Mouse (Mus musculus) lung, postnatal 25 days (tissue): ENCODE results near the gene Acsl3.

Experiments used
- DNase-seq: peaks from one replicate; pipeline ENCODE4 v3.0.0; 2022; ENCODE audit warnings: low spot score

The Acsl3 gene

GRCm38 (mm10) chr1:78657671-78658440 is at the start of gene Acsl3, which contains the start of gene Utp14b:
Gene Acsl3 (plus strand): TSS chr1:78657825.
Gene Utp14b (plus strand): TSS chr1:78658038.
- peak; percentile 97 for DNase-seq

- no peak for DNase-seq
Measured at GRCm38 (mm10) chr1:78609134-78609907, 48.3 kb upstream of the Acsl3 start.

GRCm38 (mm10) chr1:78611039-78611438 is 46.6 kb upstream of the Acsl3 start:
- DNase-seq, result no peak

DNA sequence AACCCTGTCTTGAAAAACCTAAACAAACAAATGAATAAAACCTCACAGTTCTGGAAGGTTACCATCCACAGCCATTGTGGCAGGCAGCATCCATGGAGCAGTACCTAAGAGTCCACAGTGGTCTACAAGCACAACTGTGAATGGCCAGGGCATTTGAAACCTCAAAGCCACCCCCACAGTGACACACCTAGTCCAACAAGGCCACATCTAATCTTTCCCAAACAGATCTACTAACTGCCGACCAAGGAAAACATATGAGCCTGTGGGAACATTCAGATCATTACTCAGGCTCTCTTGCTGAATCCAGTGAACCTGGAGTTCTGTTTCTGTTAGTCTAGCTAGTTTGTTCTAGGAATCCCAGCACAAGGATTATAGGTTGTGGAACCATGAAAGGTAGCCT is 44.7 kb upstream of the Acsl3 start:
- DNase-seq, result no peak

DNA sequence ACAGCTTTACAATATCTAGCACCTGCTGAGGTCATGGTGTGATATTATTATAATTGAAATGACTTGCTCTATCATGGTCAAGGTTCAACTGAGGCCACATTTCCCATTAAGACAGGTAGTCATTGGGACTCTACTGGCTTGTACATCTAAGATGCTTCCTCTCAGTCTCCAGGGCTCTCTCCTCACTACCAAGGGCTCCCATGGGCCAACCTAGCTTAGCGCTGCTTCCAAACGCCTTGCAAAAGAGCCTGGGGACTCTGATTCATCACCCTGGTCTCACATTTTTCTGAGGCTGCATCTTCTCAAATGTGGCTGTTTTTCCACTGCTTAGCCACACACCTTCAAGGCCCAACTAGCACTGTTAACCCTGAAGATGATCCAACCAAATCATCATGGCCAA is 33.3 kb upstream of the Acsl3 start:
- no peak for DNase-seq

- peak; percentile 42 for DNase-seq
Measured at GRCm38 (mm10) chr1:78634486-78634885, 23.1 kb upstream of the Acsl3 start.

GRCm38 (mm10) chr1:78640871-78641270 is 16.8 kb upstream of the Acsl3 start:
- no peak for DNase-seq

- no peak for DNase-seq
Measured at GRCm38 (mm10) chr1:78641791-78642190, 15.8 kb upstream of the Acsl3 start.

GRCm38 (mm10) chr1:78642197-78642596 is 15.4 kb upstream of the Acsl3 start:
- no peak for DNase-seq

DNA sequence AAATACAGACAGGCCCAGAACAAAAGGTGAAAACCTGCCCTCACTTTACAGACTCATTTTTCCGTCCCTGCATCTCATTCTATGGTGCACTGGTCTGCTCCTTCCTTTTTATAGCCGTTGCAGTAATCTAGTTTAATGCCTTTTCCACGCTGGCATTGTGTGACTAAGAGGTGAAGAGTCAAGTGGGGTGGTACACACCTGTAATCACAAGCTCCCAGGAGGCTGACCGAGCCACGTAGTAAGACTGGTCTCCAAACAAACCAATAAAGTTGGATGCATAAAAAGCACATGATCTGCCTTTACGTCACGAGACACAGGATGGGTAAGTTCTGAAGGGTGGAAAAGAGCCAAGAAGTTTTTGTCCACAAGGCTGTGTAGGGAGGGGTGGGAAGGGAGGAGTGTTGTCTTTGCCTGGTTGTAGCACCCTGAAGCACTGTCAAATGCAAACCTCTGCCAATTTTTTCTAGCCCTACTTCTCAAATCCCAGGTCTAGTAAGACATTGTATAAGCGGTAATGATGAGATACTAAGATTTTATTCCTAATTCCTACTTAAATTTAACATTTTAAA is 10.2 kb upstream of the Acsl3 start:
- peak; percentile 29 for DNase-seq

DNA sequence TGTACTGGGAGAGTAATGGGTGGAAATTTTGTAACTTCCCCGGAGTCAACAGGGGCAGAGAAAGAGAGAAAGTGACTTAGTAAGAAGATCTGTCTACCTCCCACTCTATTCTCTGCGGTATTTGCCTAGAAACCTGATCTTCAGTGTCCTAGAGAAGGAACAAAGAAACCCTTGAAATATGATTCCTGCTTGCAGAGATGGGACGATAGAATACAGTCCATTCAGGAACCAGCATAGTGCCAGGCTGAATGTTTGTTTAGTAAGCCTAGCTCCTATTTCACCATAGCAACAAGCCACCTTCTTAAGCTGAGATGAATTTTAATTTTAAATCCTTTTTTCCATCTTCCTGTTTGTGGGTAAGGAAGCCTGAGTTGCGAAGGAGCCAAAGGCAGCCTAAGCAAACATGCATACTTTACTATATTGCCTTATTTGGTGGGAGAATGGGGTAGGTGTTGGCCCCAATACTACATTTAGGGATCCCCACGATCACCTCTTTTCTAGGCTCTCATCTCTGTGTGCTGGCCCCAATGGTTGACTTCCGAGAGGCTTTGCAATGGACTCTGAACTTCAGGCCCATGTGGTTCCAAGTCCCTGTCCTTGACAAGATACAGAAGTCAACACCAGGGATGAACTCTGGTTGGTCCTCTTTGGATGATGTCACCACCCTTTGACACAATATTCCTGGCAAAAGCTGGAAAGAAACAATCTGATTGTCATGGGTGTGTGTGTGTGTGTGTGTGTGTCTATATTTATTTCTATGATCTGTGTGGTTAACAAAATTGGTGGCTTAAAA is 8.2 kb upstream of the Acsl3 start:
- no peak for DNase-seq

- peak; percentile 65 for DNase-seq
Measured at GRCm38 (mm10) chr1:78656472-78656871, 1.2 kb upstream of the Acsl3 start.

GRCm38 (mm10) chr1:78657021-78657629 is 500 bp upstream of the Acsl3 start:
- no peak for DNase-seq

DNA sequence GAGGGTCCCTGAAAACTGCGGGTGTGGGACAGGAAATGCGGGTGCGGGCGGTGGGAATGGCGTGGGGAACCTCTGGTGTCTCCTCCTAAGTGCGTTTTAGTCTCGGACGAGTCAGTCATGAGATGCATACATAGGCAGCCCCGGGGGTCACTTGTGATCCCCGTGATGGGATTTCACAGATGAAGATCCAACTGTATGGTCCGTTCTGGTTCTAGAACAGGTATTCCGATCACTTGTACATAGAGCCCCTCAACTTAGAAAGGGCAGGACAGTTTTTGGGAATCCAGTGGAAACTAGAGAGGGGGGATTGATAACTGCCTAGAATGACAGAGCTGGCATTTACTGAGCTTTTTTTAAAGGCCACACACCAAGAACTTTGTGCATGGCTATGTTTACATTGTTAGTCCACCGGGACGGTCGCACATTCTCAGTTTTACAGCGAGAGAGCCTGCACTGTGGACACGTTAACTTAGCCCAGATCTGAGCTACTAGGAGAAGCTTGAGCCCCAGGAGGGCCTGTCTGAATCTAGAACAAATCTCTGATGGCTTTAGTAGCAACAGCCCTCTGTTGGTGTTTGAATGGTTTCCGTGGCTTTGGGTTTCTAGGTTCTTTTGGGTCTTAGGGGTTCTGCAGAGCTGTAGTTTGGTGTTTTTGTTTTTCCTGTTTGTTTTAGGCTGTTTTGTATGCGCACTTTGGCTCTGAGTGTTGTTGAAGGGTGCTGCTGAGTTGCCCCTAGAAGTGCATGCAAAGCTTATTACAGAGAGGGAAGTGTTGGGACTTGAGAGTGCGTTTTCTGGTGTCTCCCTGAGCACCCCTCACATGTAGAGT is 1.0 kb downstream of the Acsl3 start:
- DNase-seq, result peak; percentile 5

- no peak for DNase-seq
Measured at GRCm38 (mm10) chr1:78659270-78659823, 1.7 kb downstream of the Acsl3 start.

DNA sequence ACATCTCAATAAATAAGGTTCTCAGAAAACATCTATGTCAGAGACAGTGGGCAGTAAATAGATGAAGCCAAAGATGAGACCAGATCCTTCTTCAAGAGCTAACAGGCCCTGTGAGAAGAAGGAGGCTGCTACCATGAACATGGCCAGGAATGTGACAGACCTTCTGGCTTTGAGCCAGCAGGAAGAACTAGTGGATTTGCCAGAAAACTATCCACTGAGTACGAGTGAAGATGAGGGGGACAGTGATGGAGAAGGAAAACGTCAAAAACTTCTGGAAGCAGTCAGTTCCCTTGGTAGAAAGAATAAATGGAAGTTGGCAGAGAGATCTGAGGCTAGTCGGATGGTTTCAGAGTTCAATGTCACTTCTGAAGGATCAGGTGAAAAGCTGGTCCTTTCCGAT is 6.7 kb downstream of the Acsl3 start:
- no peak for DNase-seq

GRCm38 (mm10) chr1:78665954-78666499 is 8.4 kb downstream of the Acsl3 start:
- DNase-seq, result no peak

DNA sequence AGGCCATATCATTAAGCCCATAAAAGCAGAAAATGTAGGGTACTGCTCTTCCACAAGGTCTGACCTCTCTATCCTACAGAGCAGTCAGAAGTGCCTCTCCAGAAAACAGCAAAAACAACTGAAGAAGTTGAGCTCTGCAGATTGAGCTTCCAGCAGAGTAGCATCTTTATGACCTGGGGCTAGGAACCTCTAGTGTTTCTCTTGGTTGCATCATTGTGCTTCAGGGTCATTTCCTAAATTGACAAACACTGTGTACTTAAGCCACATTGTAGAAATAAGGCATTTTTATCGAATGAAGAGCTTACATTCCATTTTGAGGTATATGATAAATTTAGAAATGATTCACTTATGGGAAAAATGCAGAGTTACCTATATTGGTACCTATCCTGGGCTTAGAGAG is 9.0 kb downstream of the Acsl3 start:
- no peak for DNase-seq

- no peak for DNase-seq
Measured at GRCm38 (mm10) chr1:78682291-78682690, 24.7 kb downstream of the Acsl3 start.

- DNase-seq, result no peak
Measured at GRCm38 (mm10) chr1:78684128-78684527, 26.5 kb downstream of the Acsl3 start.
